Mouse (Mus musculus): ENCODE measurements at regions not wholly inside any gene's neighbourhood (a gene's known extent, or its start where the extent isn't known, plus 50 kb on each side); places are given as distances from the start of the nearest gene placed in this dataset.
"Not testable (repeated sequence)": the region's sequence is repeated elsewhere in the genome, so short reads cannot be mapped to it uniquely, and the experiment has no call there.

GRCm38 (mm10) chr19:35258634-35259033 is 336.5 kb downstream of the Kif20b start:
- not testable (repeated sequence) for TF ChIP-seq CTCF (IDR thresholded peaks at IDR 0.05; ENCODE audit: control insufficient read depth, insufficient read depth, insufficient read length); CEBPB (IDR thresholded peaks at IDR 0.05; ENCODE audit: low read depth); MAX (IDR thresholded peaks at IDR 0.05); USF1 (IDR thresholded peaks at IDR 0.05; ENCODE audit: low read depth); MYOG (IDR thresholded peaks at IDR 0.05; ENCODE audit: control insufficient read depth, extremely low read depth, insufficient read length); MYOD1 (IDR thresholded peaks at IDR 0.05; ENCODE audit: control insufficient read depth, insufficient read length, low read depth); FOSL1 (IDR thresholded peaks at IDR 0.05; ENCODE audit: insufficient read depth, low read length, poor library complexity, severe bottlenecking)

All from C2C12 (cell line).